Mouse (Mus musculus): Measurements from ENCODE around the gene Myo1e.

The Myo1e gene

DNA sequence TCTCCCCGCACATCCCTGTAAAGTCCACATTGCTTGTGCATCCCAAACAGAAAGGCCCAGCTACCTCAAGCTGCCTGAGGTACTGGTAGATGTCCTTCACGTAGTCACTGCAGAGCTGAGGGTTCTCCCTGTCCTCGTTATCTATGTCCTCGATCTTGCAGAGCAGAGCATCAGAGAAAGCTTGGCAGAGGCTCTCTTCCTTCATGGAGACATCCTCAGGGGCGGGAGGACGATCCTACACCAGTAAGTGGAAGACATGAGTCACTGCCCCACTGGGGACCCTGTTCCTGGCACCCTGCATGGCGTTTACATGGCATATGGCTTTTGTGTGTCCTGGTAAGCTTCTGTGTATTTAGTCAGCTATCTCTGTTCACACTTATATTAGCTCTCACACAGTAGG, 205.9 kb downstream of the Myo1e start:
- no peak for DNase-seq (ENCODE audit: low read depth)

- DNase-seq (ENCODE audit: low read depth) = peak; percentile 67
These were observed 209.3 kb downstream of the Myo1e start for GRCm38 (mm10) chr9:70416412-70416811.

DNA sequence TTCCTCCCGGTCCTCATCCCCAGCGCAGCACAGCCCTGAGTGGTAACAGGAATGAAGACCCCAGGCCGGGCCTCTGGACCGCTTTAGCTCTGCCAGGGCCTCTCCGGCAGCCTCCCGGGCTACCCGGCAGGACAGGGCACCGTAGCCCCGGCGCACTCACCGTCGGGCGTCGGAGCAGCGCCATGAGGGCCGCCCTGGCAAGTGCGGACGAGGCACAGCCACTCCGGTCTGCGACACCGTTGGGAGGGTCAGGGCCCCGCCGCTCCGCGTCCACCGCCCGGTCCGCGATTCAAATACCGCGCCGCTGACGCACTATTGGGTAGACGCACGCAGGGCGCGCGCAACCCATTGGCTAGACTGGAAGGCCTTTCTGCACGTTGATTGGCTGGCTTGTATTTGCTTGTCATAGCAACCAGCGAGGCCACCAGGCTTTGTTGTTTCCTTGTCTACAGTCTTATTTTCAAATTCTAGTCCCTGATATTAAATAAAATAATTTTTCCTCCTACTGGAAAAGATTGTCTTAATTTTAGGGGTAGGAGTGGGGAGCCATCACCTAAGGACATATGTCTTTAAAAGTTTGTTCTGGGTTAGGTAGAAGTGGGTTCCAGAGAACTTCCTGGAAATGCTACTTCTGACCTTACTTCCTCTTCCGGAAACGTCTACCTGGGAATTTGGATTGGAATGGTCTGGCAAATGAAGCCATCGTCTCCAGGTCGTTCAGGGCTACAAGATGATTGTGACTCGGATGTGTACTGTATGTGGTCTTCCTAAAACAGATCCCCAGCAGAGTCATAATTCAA, 214.3 kb downstream of the Myo1e start, which contains the start of gene Ccnb2:
TSS of gene Ccnb2 (minus strand) at position 291 of the 800 bp plus-strand sequence.
- peak; percentile 96 for DNase-seq (ENCODE audit: low read depth)

GRCm38 (mm10) chr9:70422661-70423060, 215.5 kb downstream of the Myo1e start:
- DNase-seq (ENCODE audit: low read depth) = no peak

GRCm38 (mm10) chr9:70439959-70440358, 232.8 kb downstream of the Myo1e start:
- no peak for DNase-seq (ENCODE audit: low read depth)

DNA sequence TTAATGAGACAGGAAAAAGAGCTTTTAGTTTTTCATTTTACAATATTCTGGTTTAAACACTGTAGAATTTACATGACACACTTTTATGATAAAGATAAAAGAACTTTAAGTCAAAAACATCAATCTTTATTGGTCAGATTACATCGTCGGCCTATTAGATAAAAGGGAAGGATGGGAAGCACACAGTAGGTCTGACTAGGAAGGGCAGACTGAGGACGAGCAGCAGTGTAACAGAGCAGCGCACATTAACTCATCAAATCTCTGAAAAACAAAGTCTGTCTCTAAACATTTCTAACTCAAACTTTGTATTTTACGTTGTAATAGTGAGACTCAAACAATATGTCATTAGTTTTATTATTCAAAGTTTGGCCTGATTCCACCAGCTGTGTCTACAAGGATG, 241.9 kb downstream of the Myo1e start:
- DNase-seq (ENCODE audit: low read depth) = no peak

Data from induced T-regulatory cell, adult 2 months (primary cell).